Mouse (Mus musculus) heart, embryonic 11.5 days (tissue): ENCODE data around the gene Pdzd7. TPM values are rescaled to one million over a fixed set of nuclear protein-coding genes. Genes with fewer than 3 reads are reported as not detected.

Experiments used
- ATAC-seq: fragments of 200-750 bp; cut with Nextera tagmentation; replicated peaks from 2 replicates; pipeline ENCODE4 v1.8.0; 2017; ENCODE audit warnings: moderate library complexity; ENCODE audit not compliant: insufficient number of reproducible peaks, low FRiP score, low TSS enrichment
- H3K27ac ChIP-seq: fragments of 300-500 bp; sonication (generic); 2 replicates; pipeline ENCODE4 v1.5.1; 2014; ENCODE audit warnings: mild to moderate bottlenecking, low read depth, low read length
- H3K27me3 ChIP-seq: fragments of 300-500 bp; sonication (generic); 2 replicates; pipeline ENCODE4 v1.6.1; 2014; ENCODE audit warnings: mild to moderate bottlenecking, low read length, mixed read lengths; ENCODE audit not compliant: control insufficient read depth, insufficient read depth
- H3K36me3 ChIP-seq: fragments of 300-500 bp; sonication (generic); 2 replicates; pipeline ENCODE4 v1.6.1; 2014; ENCODE audit warnings: mild to moderate bottlenecking, low read length, moderate library complexity, mixed read lengths; ENCODE audit not compliant: control insufficient read depth, insufficient read depth
- H3K4me1 ChIP-seq: fragments of 300-500 bp; sonication (generic); 2 replicates; pipeline ENCODE4 v1.6.1; 2014; ENCODE audit warnings: low read length; ENCODE audit not compliant: control insufficient read depth, insufficient read depth
- H3K4me2 ChIP-seq: fragments of 300-500 bp; sonication (generic); 2 replicates; pipeline ENCODE4 v1.6.1; 2014; ENCODE audit warnings: mild to moderate bottlenecking, moderate library complexity
- H3K4me3 ChIP-seq: fragments of 300-500 bp; sonication (generic); 2 replicates; pipeline ENCODE4 v1.5.1; 2014; ENCODE audit warnings: low read depth, low read length
- H3K9ac ChIP-seq: fragments of 300-500 bp; sonication (generic); 2 replicates; pipeline ENCODE4 v1.6.1; 2014; ENCODE audit warnings: mild to moderate bottlenecking, low read depth, low read length, moderate library complexity
- H3K9me3 ChIP-seq: fragments of 300-500 bp; sonication (generic); replicated peaks from 2 replicates; pipeline ENCODE4 v1.6.1; 2016; ENCODE audit warnings: low read length; ENCODE audit not compliant: control insufficient read depth
- WGBS: fragments of 180-500 bp; shearing (Covaris S2); extraction: QIAGEN DNeasy Blood & Tissue Kit; methylation state at CpG from one replicate; pipeline ENCODE4 v1.1.7; 2014; ENCODE audit not compliant: insufficient replicate concordance; 5-methylcytosine and 5-hydroxymethylcytosine counted together
- polyA plus RNA-seq: library from polyadenylated mRNA; unstranded; fragments of >200 nt; fragmentation: Nextera tagmentation; extraction: Ambion mirVana; gene quantifications from 2 replicates; pipeline ENCODE4 v1.2.1, GENCODE M21; 2014

Pdzd7 gene
- polyA plus RNA-seq, 1 experiment from 2014 or later = not detected

- no peaks in the 10 kb centered on the region for H3K9me3 ChIP-seq
- no peak overlapping the region for H3K27ac ChIP-seq
- no peak overlapping the region for H3K4me2 ChIP-seq
- WGBS = 79% methylated on average over 15 of the region's 15 CpGs
- no peaks in the 10 kb centered on the region for H3K27me3 ChIP-seq
- no peak overlapping the region for H3K4me3 ChIP-seq
- ATAC-seq = no peak
- H3K36me3 ChIP-seq = peaks cover 31% of the 10 kb centered on the region
- H3K4me1 ChIP-seq = peaks cover 24% of the 10 kb centered on the region
- H3K9ac ChIP-seq = no peak overlapping the region
These were observed 24.2 kb downstream of the Pdzd7 start for GRCm38 (mm10) chr19:45021362-45021761.

DNA sequence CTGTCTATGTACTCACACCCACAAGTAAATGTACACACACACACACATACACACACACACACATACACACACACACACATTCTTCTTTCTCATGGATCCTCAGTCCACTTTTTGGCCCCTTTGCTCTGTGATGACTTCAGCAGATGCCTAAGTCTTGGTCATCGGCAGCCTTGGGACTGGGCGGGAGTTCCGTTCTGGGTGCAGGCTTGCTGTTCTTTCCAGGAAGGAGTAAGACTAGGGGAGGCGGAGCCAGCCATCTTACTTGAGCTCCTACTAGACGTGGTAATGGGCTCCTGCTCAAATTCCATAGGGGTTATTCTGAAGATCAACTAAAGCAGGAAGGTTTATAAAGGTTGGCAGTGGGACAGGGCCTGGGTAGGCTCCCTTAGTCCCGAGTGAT lies 25.2 kb downstream of the Pdzd7 start:
- H3K4me3 ChIP-seq = no peak overlapping the region
- H3K9ac ChIP-seq = no peak overlapping the region
- H3K27ac ChIP-seq = no peak overlapping the region; the same call in 1 of the 2 replicates
- peaks cover 24% of the 10 kb centered on the region for H3K36me3 ChIP-seq
- 59% methylated on average over 6 of the region's 6 CpGs for WGBS
- peaks cover 27% of the 10 kb centered on the region for H3K4me1 ChIP-seq
- H3K27me3 ChIP-seq = no peaks in the 10 kb centered on the region
- no peak for ATAC-seq
- peak overlapping the region; percentile 29; the same call in 1 of the 2 replicates for H3K4me2 ChIP-seq
- H3K9me3 ChIP-seq = no peaks in the 10 kb centered on the region

GRCm38 (mm10) chr19:45018351-45018831 lies 27.1 kb downstream of the Pdzd7 start:
- WGBS = 3% methylated on average over 13 of the region's 13 CpGs
- ATAC-seq = no peak
- Histone ChIP-seq H3K4me1 (peaks cover 31% of the 10 kb centered on the region), H3K9me3 (no peaks in the 10 kb centered on the region), H3K4me3 (peak overlapping the region; percentile 80), H3K4me2 (peak overlapping the region; percentile 99), H3K9ac (peak overlapping the region; percentile 96), H3K27ac (peak overlapping the region; percentile 99), H3K36me3 (peaks cover 9% of the 10 kb centered on the region), H3K27me3 (no peaks in the 10 kb centered on the region)

DNA sequence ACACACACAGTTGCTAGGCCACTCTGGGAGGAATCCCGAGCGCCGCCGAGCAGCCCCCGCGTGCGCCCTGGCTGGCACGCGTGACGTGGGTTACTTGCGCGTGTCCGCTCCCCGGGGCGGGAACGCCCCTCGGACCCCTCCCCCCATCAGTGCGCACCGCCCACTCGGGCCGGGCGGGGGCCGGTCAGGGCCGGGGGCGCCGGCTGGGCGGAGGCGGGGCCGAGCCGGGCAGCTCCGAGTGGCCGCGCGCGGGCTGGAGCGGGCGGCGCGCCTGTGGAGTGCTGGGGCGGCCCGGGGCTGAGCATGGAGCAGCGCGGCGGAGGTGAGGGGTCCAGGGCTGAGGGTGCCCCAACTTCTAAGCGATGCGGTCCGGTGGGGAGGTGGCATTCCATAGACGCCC lies 27.6 kb downstream of the Pdzd7 start:
- H3K4me1 ChIP-seq = peaks cover 31% of the 10 kb centered on the region
- 1% methylated on average over 41 of the region's 48 CpGs for WGBS

GRCm38 (mm10) chr19:45017216-45017771 lies 28.2 kb downstream of the Pdzd7 start:
- WGBS = under 1% methylated on average over 27 of the region's 27 CpGs
- H3K36me3 ChIP-seq = peaks cover 4% of the 10 kb centered on the region
- peak overlapping the region; percentile 99 for H3K4me2 ChIP-seq
- no peaks in the 10 kb centered on the region for H3K9me3 ChIP-seq
- H3K4me1 ChIP-seq = peaks cover 31% of the 10 kb centered on the region
- no peaks in the 10 kb centered on the region for H3K27me3 ChIP-seq
- peak overlapping the region; percentile 99 for H3K27ac ChIP-seq
- ATAC-seq = peak; percentile 29; the same call in 1 of the 2 replicates
- H3K9ac ChIP-seq = peak overlapping the region; percentile 96
- H3K4me3 ChIP-seq = peak overlapping the region; percentile 80

More for the DNA sequence above, 27.6 kb downstream of the Pdzd7 start:
- peak overlapping the region; percentile 99 for H3K27ac ChIP-seq
- peaks cover 9% of the 10 kb centered on the region for H3K36me3 ChIP-seq
- H3K4me2 ChIP-seq = peak overlapping the region; percentile 99
- peak; percentile 78 for ATAC-seq
- H3K9me3 ChIP-seq = no peaks in the 10 kb centered on the region
- peak overlapping the region; percentile 80 for H3K4me3 ChIP-seq
- H3K9ac ChIP-seq = peak overlapping the region; percentile 96
- H3K27me3 ChIP-seq = no peaks in the 10 kb centered on the region

DNA sequence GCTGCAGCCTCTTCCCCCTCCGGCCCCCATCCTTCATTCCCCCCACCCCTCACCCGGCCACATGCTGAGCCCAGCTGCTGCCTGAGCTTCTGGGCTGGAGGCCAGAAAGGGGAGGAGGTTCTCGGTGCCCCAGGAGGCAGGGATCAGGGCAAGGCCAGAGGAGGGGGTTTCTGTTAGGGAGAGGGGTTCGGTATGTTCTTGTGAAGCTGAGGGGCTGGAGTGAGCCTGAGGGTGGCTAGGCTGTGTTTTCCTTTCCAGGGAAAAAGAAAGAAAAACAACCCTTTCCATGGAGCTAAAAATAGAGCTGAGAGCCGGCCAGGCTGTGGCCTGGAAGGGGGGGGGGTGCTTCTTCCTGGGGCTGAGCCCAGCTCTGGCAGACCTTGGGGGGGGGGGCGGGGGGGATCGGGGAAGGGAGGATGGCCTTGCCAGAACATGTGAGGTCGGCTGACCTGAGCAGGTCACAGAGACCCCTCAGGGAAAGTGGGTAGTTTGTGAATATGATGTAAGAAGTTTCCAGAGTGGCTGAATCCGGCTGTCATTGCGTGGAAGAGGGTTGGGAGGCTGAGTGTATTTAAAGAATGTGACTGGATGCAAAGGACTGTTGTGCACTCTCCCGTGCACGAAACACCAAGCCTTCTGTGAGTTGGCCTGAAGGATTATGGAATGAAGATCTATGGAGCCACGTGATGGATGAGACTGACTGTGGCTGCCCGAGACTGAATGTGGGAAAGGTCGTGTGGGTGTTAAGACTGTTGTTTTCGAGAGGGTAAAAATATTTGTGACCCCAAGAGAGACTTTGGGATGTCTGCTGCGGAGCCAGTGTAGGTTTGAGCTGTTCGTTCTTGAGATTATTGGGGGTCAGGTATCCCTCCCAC lies 28.9 kb downstream of the Pdzd7 start:
- Histone ChIP-seq H3K27me3 (no peaks in the 10 kb centered on the region), H3K27ac (peak overlapping the region; percentile 99), H3K36me3 (peaks cover under 1% of the 10 kb centered on the region; the same call in 1 of the 2 replicates), H3K9ac (peak overlapping the region; percentile 96), H3K4me3 (peak overlapping the region; percentile 80), H3K4me1 (peaks cover 31% of the 10 kb centered on the region), H3K4me2 (peak overlapping the region; percentile 99), H3K9me3 (no peaks in the 10 kb centered on the region)
- peak; percentile 11; the same call in 1 of the 2 replicates for ATAC-seq
- under 1% methylated on average over 18 of the region's 18 CpGs for WGBS

- Histone ChIP-seq H3K4me1 (peaks cover 27% of the 10 kb centered on the region), H3K27me3 (no peaks in the 10 kb centered on the region), H3K9me3 (no peaks in the 10 kb centered on the region), H3K4me2 (peak overlapping the region; percentile 99), H3K9ac (peak overlapping the region; percentile 96), H3K4me3 (peak overlapping the region; percentile 80), H3K27ac (peak overlapping the region; percentile 99), H3K36me3 (peaks cover 2% of the 10 kb centered on the region; the same call in 1 of the 2 replicates)
- ATAC-seq = peak; percentile 25; the same call in 1 of the 2 replicates
- WGBS = under 1% methylated on average over 31 of the region's 34 CpGs
These were observed 29.8 kb downstream of the Pdzd7 start for GRCm38 (mm10) chr19:45015518-45016281.

DNA sequence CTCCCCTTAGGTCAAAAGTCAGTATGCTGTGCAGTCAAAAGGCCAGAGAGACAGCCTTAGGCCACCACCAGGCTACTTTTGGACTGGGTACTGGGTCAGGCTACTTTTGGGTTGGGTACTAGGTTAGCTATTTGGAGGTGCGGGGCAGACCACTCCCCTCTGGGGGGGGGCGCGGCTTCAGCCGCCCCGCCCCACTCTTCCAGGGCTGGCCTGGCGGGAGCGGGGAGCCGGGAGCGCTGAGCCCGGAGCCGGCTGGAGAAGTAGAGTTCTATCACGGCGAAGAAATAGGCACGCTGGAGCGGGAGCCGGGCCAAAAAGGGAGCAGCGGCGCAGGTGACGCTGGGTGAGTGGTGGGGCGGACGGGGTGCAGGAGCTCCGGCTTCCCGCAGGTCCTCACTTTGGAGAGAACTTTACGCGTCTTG lies 30.5 kb downstream of the Pdzd7 start:
- H3K9ac ChIP-seq = peak overlapping the region; percentile 96
- peaks cover 8% of the 10 kb centered on the region; the same call in 1 of the 2 replicates for H3K36me3 ChIP-seq
- ATAC-seq = no peak
- H3K4me2 ChIP-seq = peak overlapping the region; percentile 99
- H3K9me3 ChIP-seq = no peaks in the 10 kb centered on the region
- no peaks in the 10 kb centered on the region for H3K27me3 ChIP-seq
- under 1% methylated on average over 25 of the region's 25 CpGs for WGBS
- peak overlapping the region; percentile 99 for H3K27ac ChIP-seq
- H3K4me3 ChIP-seq = peak overlapping the region; percentile 80
- peaks cover 20% of the 10 kb centered on the region for H3K4me1 ChIP-seq
